Mouse (Mus musculus) stomach, postnatal 0 days (tissue): Measurements from ENCODE around the gene Plcb1.

Source experiments
- CTCF ChIP-seq: IDR thresholded peaks from 2 replicates; pipeline ENCODE4 v1.5.1; 2016; ENCODE audit warnings: antibody characterized with exemption, low read depth, mild to moderate bottlenecking, moderate library complexity
- EP300 ChIP-seq: optimal IDR thresholded peaks from 2 replicates; pipeline ENCODE3; 2016; ENCODE audit warnings: antibody characterized with exemption

DNA sequence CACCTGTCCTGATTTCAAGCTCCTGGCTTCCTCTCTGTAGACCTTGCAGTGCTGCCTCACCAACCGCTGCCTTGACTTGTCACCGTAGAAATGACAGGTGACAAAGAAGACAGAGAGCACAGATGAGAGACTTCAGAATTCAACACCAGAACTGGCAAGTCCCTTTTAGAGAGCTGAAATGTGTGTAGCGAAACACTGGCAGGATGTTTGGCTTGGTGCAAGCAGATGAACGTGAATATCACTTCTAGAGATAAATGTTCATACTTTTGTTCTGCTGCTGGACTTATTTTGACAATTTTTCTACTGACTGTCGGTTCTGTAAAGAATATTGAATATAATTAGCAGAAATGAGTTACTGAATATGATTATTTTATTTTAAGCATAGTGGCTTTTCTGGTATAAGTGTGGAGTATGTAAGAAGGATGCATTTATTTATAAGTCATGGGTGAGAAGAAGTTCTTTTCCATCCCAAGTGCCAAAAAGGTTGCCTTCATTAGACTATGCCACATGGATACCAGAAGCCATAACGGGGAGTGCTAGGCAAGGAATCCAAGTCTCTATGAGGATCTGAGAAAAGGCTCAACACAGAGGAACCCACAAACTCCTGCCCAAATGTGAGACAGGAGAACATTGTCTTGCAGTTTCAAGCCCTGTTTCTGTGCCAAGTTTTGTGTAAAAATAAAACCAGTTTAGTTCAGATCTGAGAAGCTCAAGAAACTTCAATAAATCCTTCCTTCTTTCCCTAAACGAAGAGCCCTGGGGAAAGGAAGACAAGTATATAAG, 31.4 kb downstream of the Plcb1 start:
- TF ChIP-seq CTCF, result no peak
- TF ChIP-seq EP300, result no peak
